Mouse (Mus musculus): ENCODE measurements around the gene D630023F18Rik. TPM values are rescaled to one million over a fixed set of nuclear protein-coding genes. Genes with fewer than 3 reads are reported as not detected.

Gene D630023F18Rik
- total and polyA plus RNA-seq, 2 experiments: 0.17 TPM; not detected in 1

- Histone ChIP-seq H3K36me3 (ENCODE audit: control insufficient read depth, insufficient read depth, low read length) (peaks cover 33% of the 10 kb centered on the region), H3K79me2 (ENCODE audit: control insufficient read depth, insufficient read depth, low read length) (no peaks in the 10 kb centered on the region), H3K27me3 (ENCODE audit: control insufficient read depth, insufficient read depth, low read length) (no peaks in the 10 kb centered on the region), H3K9ac (ENCODE audit: low read depth, low read length) (no peak overlapping the region), H3K4me1 (ENCODE audit: control insufficient read depth, insufficient read depth, low read length) (peaks cover 11% of the 10 kb centered on the region; the same call in 1 of the 2 replicates), H3K27ac (replicated peaks; ENCODE audit: insufficient read depth, low read depth, low read length) (no peak overlapping the region), H3K4me3 (ENCODE audit: insufficient read depth, low read depth, low read length) (no peak overlapping the region)
- DNase-seq (ENCODE audit: extremely low read depth, low read depth, low spot score): no peak
- 87% methylated on average over 5 of the region's 5 CpGs for WGBS
- no peak for TF ChIP-seq POLR2A (IDR thresholded peaks at IDR 0.05; ENCODE audit: extremely low read depth, insufficient read depth, low read length)
- no peak for TF ChIP-seq CTCF (IDR thresholded peaks at IDR 0.05; ENCODE audit: low read depth, low read length)
Measured at GRCm38 (mm10) chr1:65156111-65156510, 33.1 kb upstream of the D630023F18Rik start.

- Histone ChIP-seq H3K4me1 (ENCODE audit: control insufficient read depth, insufficient read depth, low read length) (peaks cover 9% of the 10 kb centered on the region; the same call in 1 of the 2 replicates), H3K27ac (replicated peaks; ENCODE audit: insufficient read depth, low read depth, low read length) (no peak overlapping the region), H3K4me3 (ENCODE audit: insufficient read depth, low read depth, low read length) (no peak overlapping the region), H3K9ac (ENCODE audit: low read depth, low read length) (no peak overlapping the region), H3K79me2 (ENCODE audit: control insufficient read depth, insufficient read depth, low read length) (no peaks in the 10 kb centered on the region), H3K36me3 (ENCODE audit: control insufficient read depth, insufficient read depth, low read length) (peaks cover 20% of the 10 kb centered on the region), H3K27me3 (ENCODE audit: control insufficient read depth, insufficient read depth, low read length) (no peaks in the 10 kb centered on the region)
- no peak for TF ChIP-seq POLR2A (IDR thresholded peaks at IDR 0.05; ENCODE audit: extremely low read depth, insufficient read depth, low read length)
- no peak for TF ChIP-seq CTCF (IDR thresholded peaks at IDR 0.05; ENCODE audit: low read depth, low read length)
- peak; percentile 91 for DNase-seq (ENCODE audit: extremely low read depth, low read depth, low spot score)
Measured at GRCm38 (mm10) chr1:65154814-65155213, 31.8 kb upstream of the D630023F18Rik start.

GRCm38 (mm10) chr1:65147971-65148370, 25.0 kb upstream of the D630023F18Rik start:
- H3K36me3 ChIP-seq (ENCODE audit: control insufficient read depth, insufficient read depth, low read length): no peaks in the 10 kb centered on the region
- DNase-seq (ENCODE audit: extremely low read depth, low read depth, low spot score): no peak
- H3K4me3 ChIP-seq (ENCODE audit: insufficient read depth, low read depth, low read length): no peak overlapping the region
- H3K4me1 ChIP-seq (ENCODE audit: control insufficient read depth, insufficient read depth, low read length): no peaks in the 10 kb centered on the region
- no peak overlapping the region for H3K9ac ChIP-seq (ENCODE audit: low read depth, low read length)
- no peaks in the 10 kb centered on the region for H3K79me2 ChIP-seq (ENCODE audit: control insufficient read depth, insufficient read depth, low read length)
- WGBS: 60% methylated on average over 3 of the region's 3 CpGs
- no peaks in the 10 kb centered on the region for H3K27me3 ChIP-seq (ENCODE audit: control insufficient read depth, insufficient read depth, low read length)
- TF ChIP-seq POLR2A (IDR thresholded peaks at IDR 0.05; ENCODE audit: extremely low read depth, insufficient read depth, low read length) (no peak), CTCF (IDR thresholded peaks at IDR 0.05; ENCODE audit: low read depth, low read length) (no peak)
- H3K27ac ChIP-seq (replicated peaks; ENCODE audit: insufficient read depth, low read depth, low read length): no peak overlapping the region

GRCm38 (mm10) chr1:65147326-65147725, 24.3 kb upstream of the D630023F18Rik start:
- WGBS: 93% methylated on average over 5 of the region's 5 CpGs
- no peak for DNase-seq (ENCODE audit: extremely low read depth, low read depth, low spot score)
- H3K4me3 ChIP-seq (ENCODE audit: insufficient read depth, low read depth, low read length): no peak overlapping the region
- no peak overlapping the region for H3K9ac ChIP-seq (ENCODE audit: low read depth, low read length)
- H3K36me3 ChIP-seq (ENCODE audit: control insufficient read depth, insufficient read depth, low read length): no peaks in the 10 kb centered on the region
- TF ChIP-seq CTCF (IDR thresholded peaks at IDR 0.05; ENCODE audit: low read depth, low read length): no peak
- TF ChIP-seq POLR2A (IDR thresholded peaks at IDR 0.05; ENCODE audit: extremely low read depth, insufficient read depth, low read length): no peak
- H3K27ac ChIP-seq (replicated peaks; ENCODE audit: insufficient read depth, low read depth, low read length): no peak overlapping the region
- H3K79me2 ChIP-seq (ENCODE audit: control insufficient read depth, insufficient read depth, low read length): no peaks in the 10 kb centered on the region
- no peaks in the 10 kb centered on the region for H3K4me1 ChIP-seq (ENCODE audit: control insufficient read depth, insufficient read depth, low read length)
- H3K27me3 ChIP-seq (ENCODE audit: control insufficient read depth, insufficient read depth, low read length): no peaks in the 10 kb centered on the region

- H3K27ac ChIP-seq (replicated peaks; ENCODE audit: insufficient read depth, low read depth, low read length): no peak overlapping the region
- no peak for DNase-seq (ENCODE audit: extremely low read depth, low read depth, low spot score)
- TF ChIP-seq CTCF (IDR thresholded peaks at IDR 0.05; ENCODE audit: low read depth, low read length) (no peak), POLR2A (IDR thresholded peaks at IDR 0.05; ENCODE audit: extremely low read depth, insufficient read depth, low read length) (no peak)
Measured at GRCm38 (mm10) chr1:65146601-65147000, 23.6 kb upstream of the D630023F18Rik start.

GRCm38 (mm10) chr1:65144783-65145182, 21.8 kb upstream of the D630023F18Rik start:
- Histone ChIP-seq H3K27me3 (ENCODE audit: control insufficient read depth, insufficient read depth, low read length) (no peaks in the 10 kb centered on the region), H3K79me2 (ENCODE audit: control insufficient read depth, insufficient read depth, low read length) (no peaks in the 10 kb centered on the region), H3K27ac (replicated peaks; ENCODE audit: insufficient read depth, low read depth, low read length) (no peak overlapping the region), H3K4me1 (ENCODE audit: control insufficient read depth, insufficient read depth, low read length) (no peaks in the 10 kb centered on the region), H3K4me3 (ENCODE audit: insufficient read depth, low read depth, low read length) (no peak overlapping the region), H3K36me3 (ENCODE audit: control insufficient read depth, insufficient read depth, low read length) (no peaks in the 10 kb centered on the region), H3K9ac (ENCODE audit: low read depth, low read length) (no peak overlapping the region)
- no peak for DNase-seq (ENCODE audit: extremely low read depth, low read depth, low spot score)
- WGBS: 95% methylated on average over 2 of the region's 2 CpGs
- TF ChIP-seq CTCF (IDR thresholded peaks at IDR 0.05; ENCODE audit: low read depth, low read length): no peak
- TF ChIP-seq POLR2A (IDR thresholded peaks at IDR 0.05; ENCODE audit: extremely low read depth, insufficient read depth, low read length): no peak

More at GRCm38 (mm10) chr1:65146601-65147000, 23.6 kb upstream of the D630023F18Rik start:
- Histone ChIP-seq H3K4me3 (ENCODE audit: insufficient read depth, low read depth, low read length) (no peak overlapping the region), H3K4me1 (ENCODE audit: control insufficient read depth, insufficient read depth, low read length) (no peaks in the 10 kb centered on the region), H3K9ac (ENCODE audit: low read depth, low read length) (no peak overlapping the region), H3K79me2 (ENCODE audit: control insufficient read depth, insufficient read depth, low read length) (no peaks in the 10 kb centered on the region), H3K27me3 (ENCODE audit: control insufficient read depth, insufficient read depth, low read length) (no peaks in the 10 kb centered on the region), H3K36me3 (ENCODE audit: control insufficient read depth, insufficient read depth, low read length) (no peaks in the 10 kb centered on the region)
- WGBS: 58% methylated on average over 2 of the region's 2 CpGs

All from liver, adult 2 months (tissue).